Comparison of ENCODE assay signal across 25 mouse cellular contexts in the genomic region with DNA sequence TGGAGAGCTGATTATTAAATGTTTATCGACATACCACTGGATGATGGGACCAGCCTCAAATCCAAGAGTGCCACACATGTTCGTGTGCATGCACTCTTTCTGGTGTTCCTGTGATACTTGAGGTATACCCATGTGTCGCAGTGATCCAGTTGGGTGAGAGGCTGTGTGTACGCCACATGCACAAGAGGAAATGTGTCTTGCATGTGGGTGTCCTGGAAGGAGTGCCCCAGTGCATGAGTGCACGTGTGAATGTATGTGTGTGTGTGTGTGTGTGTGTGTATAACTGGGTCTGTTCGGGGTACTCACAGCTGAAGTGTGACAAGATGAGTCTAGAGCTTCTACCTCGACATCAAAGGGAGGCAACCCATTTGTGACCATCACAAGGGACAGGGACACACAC. TPM values are rescaled to one million over a fixed set of nuclear protein-coding genes. Genes with fewer than 3 reads are reported as not detected.
DNase-seq lines count a peak whose midpoint lies in the region; ATAC-seq and TF ChIP-seq lines count a peak whose summit lies in the region.
"Had no signal": no experiment of that assay in that cellular context is flagged by ENCODE, and none has a peak within 500 bp of the region (broad histone marks: within the 10 kb centered on the region; RNA-seq: fewer than 3 reads in every experiment).

No protein-coding gene starts in this region.

- intact Hi-C loops in left cerebral cortex, postnatal 4 days (cut with DNase I), result no loop called here

- peak; percentile 30 for DNase-seq in MEL (ENCODE audit: low read depth, low spot score)
- DNase-seq in natural killer cell, adult 2 months (ENCODE audit: low spot score in 2 of 2), result peak; percentile 63 to 81
- DNase-seq in left cerebral cortex, adult 9 months (ENCODE audit: low spot score in 2 of 2), result no peak
- DNase-seq in hindbrain, embryonic 14.5 days (ENCODE audit: low spot score), result no peak
- no peak for DNase-seq in left cerebral cortex, postnatal 4 days
- DNase-seq: adrenal gland, adult 2 months; adrenal gland, postnatal 10 days; adrenal gland, postnatal 25 days; B cell, adult 2 months; cerebellum, adult 11-12 months; cerebellum, adult 2 months; cerebellum, adult 9-10 months; cerebellum, postnatal 10 days; cerebellum, postnatal 25 days had no signal

- no peak overlapping the region for H3K27ac ChIP-seq in MEL (ENCODE audit: control insufficient read depth, low read depth, low read length)
- no peak overlapping the region for H3K27ac ChIP-seq in hindbrain, embryonic 14.5 days
- H3K27ac ChIP-seq: embryonic facial prominence, embryonic 13.5 days; embryonic facial prominence, embryonic 15.5 days; forebrain, embryonic 10.5 days; forebrain, embryonic 12.5 days had no signal

- no peaks in the 10 kb centered on the region; the same call in 1 of the 2 replicates for H3K79me2 ChIP-seq in MEL (ENCODE audit: control insufficient read depth, insufficient read depth, low read length, poor library complexity)

- TF ChIP-seq POLR2A in MEL (IDR thresholded peaks at IDR 0.05; ENCODE audit: control insufficient read depth in 1 of 2, insufficient read depth in 1 of 2, low read depth in 1 of 2, low read length in 2 of 2, poor library complexity in 1 of 2), result no peak

- no peak overlapping the region for H3K9ac ChIP-seq in MEL (ENCODE audit: control insufficient read depth, low read depth, low read length, poor library complexity, severe bottlenecking)
- no peak overlapping the region for H3K9ac ChIP-seq in hindbrain, embryonic 14.5 days
- H3K9ac ChIP-seq: embryonic facial prominence, embryonic 13.5 days; embryonic facial prominence, embryonic 15.5 days; forebrain, embryonic 12.5 days had no signal

- H3K4me1 ChIP-seq in megakaryocyte, embryonic 14.5 days, result peaks cover 84% of the 10 kb centered on the region
- H3K4me1 ChIP-seq in MEL (ENCODE audit: control insufficient read depth in 1 of 2, insufficient read depth in 2 of 2, low read length in 2 of 2), result peaks cover 29 to 33% of the 10 kb centered on the region in 2 experiments
- H3K4me1 ChIP-seq in hindbrain, embryonic 14.5 days (replicated peaks; ENCODE audit: control insufficient read depth, insufficient read depth, low read length), result peaks cover 11% of the 10 kb centered on the region; the same call in 1 of the 2 replicates

- peak overlapping the region; percentile 19 for H3K4me3 ChIP-seq in megakaryocyte, embryonic 14.5 days (replicated peaks)
- no peak overlapping the region for H3K4me3 ChIP-seq in MEL (ENCODE audit: control insufficient read depth in 1 of 2, insufficient read depth in 1 of 2, low read depth in 2 of 2, low read length in 2 of 2)
- H3K4me3 ChIP-seq in hindbrain, embryonic 14.5 days (replicated peaks; ENCODE audit: low read length), result no peak overlapping the region
- H3K4me3 ChIP-seq: embryonic facial prominence, embryonic 13.5 days; embryonic facial prominence, embryonic 15.5 days; erythroblast, embryonic 14.5 days; forebrain, embryonic 10.5 days; forebrain, embryonic 12.5 days had no signal

- TF ChIP-seq EP300 in MEL (IDR thresholded peaks at IDR 0.05; ENCODE audit: low read depth in 1 of 2, low read length in 2 of 2), result 0 out of 4 replicates have a peak, but pooled peaks of 1 of the 2 experiments have one; percentile 7

- no peaks in the 10 kb centered on the region for H3K9me3 ChIP-seq in megakaryocyte, embryonic 14.5 days
- H3K9me3 ChIP-seq in MEL (replicated peaks; ENCODE audit: insufficient read depth, low read length), result no peaks in the 10 kb centered on the region
- no peaks in the 10 kb centered on the region for H3K9me3 ChIP-seq in hindbrain, embryonic 14.5 days (ENCODE audit: control insufficient read depth, low read length)
- H3K9me3 ChIP-seq: embryonic facial prominence, embryonic 13.5 days; embryonic facial prominence, embryonic 15.5 days; forebrain, embryonic 10.5 days; forebrain, embryonic 12.5 days; G1E had no signal

- peaks cover 80% of the 10 kb centered on the region for H3K27me3 ChIP-seq in megakaryocyte, embryonic 14.5 days (replicated peaks)
- H3K27me3 ChIP-seq in MEL (ENCODE audit: control insufficient read depth in 1 of 2, insufficient read depth in 2 of 2, low read length in 2 of 2), result no peaks in the 10 kb centered on the region
- no peaks in the 10 kb centered on the region for H3K27me3 ChIP-seq in hindbrain, embryonic 14.5 days (ENCODE audit: control insufficient read depth, insufficient read depth, low read length)

- no peak overlapping the region for H3K4me2 ChIP-seq in hindbrain, embryonic 14.5 days (replicated peaks)
- H3K4me2 ChIP-seq: embryonic facial prominence, embryonic 13.5 days; embryonic facial prominence, embryonic 15.5 days; forebrain, embryonic 12.5 days had no signal

- ATAC-seq in megakaryocyte, adult 5-6 weeks (ENCODE audit: poor library complexity, severe bottlenecking), result no peak
- ATAC-seq in hindbrain, embryonic 14.5 days (ENCODE audit: low FRiP score), result no peak
- ATAC-seq: forebrain, embryonic 14.5 days; forebrain, embryonic 16.5 days had no signal

- no peak for TF ChIP-seq CTCF in MEL (IDR thresholded peaks at IDR 0.05 in 2 of 3, conservative IDR thresholded peaks at IDR 0.05 in 1 of 3; ENCODE audit: control insufficient read depth in 1 of 3, insufficient read depth in 1 of 3, low read depth in 2 of 3, low read length in 3 of 3, poor library complexity in 1 of 3, severe bottlenecking in 1 of 3)

- no peak for TF ChIP-seq RAD21 in MEL (IDR thresholded peaks at IDR 0.05; ENCODE audit: low read depth, low read length)

- peaks cover 7% of the 10 kb centered on the region for H3K36me3 ChIP-seq in megakaryocyte, embryonic 14.5 days (replicated peaks; ENCODE audit: low read length)
- H3K36me3 ChIP-seq in MEL (ENCODE audit: control insufficient read depth in 1 of 2, insufficient read depth in 2 of 2, low read length in 2 of 2), result peaks cover 0 to 28% of the 10 kb centered on the region in 2 experiments; a peak in 2 of 4 replicates
- no peaks in the 10 kb centered on the region for H3K36me3 ChIP-seq in hindbrain, embryonic 14.5 days (replicated peaks; ENCODE audit: control insufficient read depth, insufficient read depth)
- H3K36me3 ChIP-seq: embryonic facial prominence, embryonic 13.5 days; embryonic facial prominence, embryonic 15.5 days; forebrain, embryonic 10.5 days; forebrain, embryonic 12.5 days; G1E had no signal

- 81% methylated on average over 7 of the region's 7 CpGs for WGBS in hindbrain, embryonic 14.5 days

TF ChIP-seq in MEL, 35 proteins besides CTCF, POLR2A, EP300 and RAD21:
- TF ChIP-seq MXI1 (IDR thresholded peaks at IDR 0.05; ENCODE audit: low read depth, low read length) (0 out of 2 replicates have a peak, but pooled peaks have one; percentile 21), USF1 (IDR thresholded peaks at IDR 0.05; ENCODE audit: low read depth, low read length) (0 out of 2 replicates have a peak, but pooled peaks have one; percentile 4), MAX (IDR thresholded peaks at IDR 0.05; ENCODE audit: low read length) (peak; percentile 28; the same call in 1 of the 2 replicates), MYC (IDR thresholded peaks at IDR 0.05; ENCODE audit: low read depth, low read length) (no peak)
TF ChIP-seq in MEL: peak in this region for 3.

RNA-seq across cellular contexts. Expression of a gene that starts 15.2 kb away (rescaled TPM):
- 0.09 and 1.6 TPM in 2 replicates for polyA plus RNA-seq in megakaryocyte, embryonic 14.5 days (2012; ENCODE audit: insufficient read depth, low replicate concordance)
- 0.58 and 1.0 TPM in 2 replicates for total RNA-seq in megakaryocyte, adult 5-6 weeks (2015)
- 1.1 and 1.3 TPM in 2 replicates for total RNA-seq in megakaryocyte, adult 5-6 weeks (2017)
- not detected in 2 replicates for total RNA-seq in MEL (2012; rRNA removed)
- not detected for polyA plus RNA-seq in MEL (2012; ENCODE audit: insufficient read depth in 1 of 2, insufficient read length in 2 of 2, low read depth in 1 of 2, low replicate concordance in 2 of 2, missing spikeins in 1 of 2)
- polyA plus RNA-seq in hindbrain, embryonic 14.5 days (2014; fragmentation: Nextera tagmentation; extraction: Ambion mirVana), result not detected in 2 replicates
- total RNA-seq in left cerebral cortex, postnatal 4 days (2021), result under 1 TPM; 0.20 to 0.32 TPM
- total RNA-seq: G1E had no signal
- polyA plus RNA-seq: embryonic facial prominence, embryonic 11.5 days; erythroblast, embryonic 14.5 days; G1E had no signal

RNA-seq across cellular contexts. Expression of a gene that starts 21.0 kb away (rescaled TPM):
- 99.9 and 349 TPM in 2 replicates for polyA plus RNA-seq in megakaryocyte, embryonic 14.5 days (2012; ENCODE audit: insufficient read depth, low replicate concordance)
- 16.0 and 17.6 TPM in 2 replicates for total RNA-seq in megakaryocyte, adult 5-6 weeks (2015)
- total RNA-seq in megakaryocyte, adult 5-6 weeks (2017), result 13.6 and 17.2 TPM in 2 replicates
- total RNA-seq in MEL (2012; rRNA removed), result 10.3 and 11.7 TPM in 2 replicates
- 10 to 100 TPM in 1 of 2 experiments, not detected in 1; 33.5 TPM for polyA plus RNA-seq in MEL (2012; ENCODE audit: insufficient read depth in 1 of 2, insufficient read length in 2 of 2, low read depth in 1 of 2, low replicate concordance in 2 of 2, missing spikeins in 1 of 2)
- polyA plus RNA-seq in hindbrain, embryonic 14.5 days (2014; fragmentation: Nextera tagmentation; extraction: Ambion mirVana), result 9.3 and 10.8 TPM in 2 replicates
- 10 to 100 TPM; 52.4 to 55.8 TPM for total RNA-seq in left cerebral cortex, postnatal 4 days (2021)

RNA-seq across cellular contexts. Expression of a gene that starts 57.4 kb away (rescaled TPM):
- polyA plus RNA-seq in megakaryocyte, embryonic 14.5 days (2012; ENCODE audit: insufficient read depth, low replicate concordance), result 10.2 TPM in 2 replicates
- 86.9 and 93.7 TPM in 2 replicates for total RNA-seq in megakaryocyte, adult 5-6 weeks (2015)
- total RNA-seq in megakaryocyte, adult 5-6 weeks (2017), result 196 and 233 TPM in 2 replicates
- total RNA-seq in MEL (2012; rRNA removed), result 260 and 275 TPM in 2 replicates
- 100 to 1,000 TPM; 237 to 463 TPM for polyA plus RNA-seq in MEL (2012; ENCODE audit: insufficient read depth in 1 of 2, insufficient read length in 2 of 2, low read depth in 1 of 2, low replicate concordance in 2 of 2, missing spikeins in 1 of 2)
- 35.3 and 44.2 TPM in 2 replicates for polyA plus RNA-seq in hindbrain, embryonic 14.5 days (2014; fragmentation: Nextera tagmentation; extraction: Ambion mirVana)
- 100 to 1,000 TPM; 151 to 157 TPM for total RNA-seq in left cerebral cortex, postnatal 4 days (2021)

Comparison
In these comparisons a context has a peak if more than half of its experiments do, and no peak if none do; other contexts are left out.
1. DNase-seq: peak in MEL (single experiment) and natural killer cell, adult 2 months (2 of 2); none in left cerebral cortex, adult 9 months (0 of 2), hindbrain, embryonic 14.5 days (single experiment) and left cerebral cortex, postnatal 4 days (single experiment).